Mouse (Mus musculus) bone marrow, adult 2 months (tissue): ENCODE data around the gene Rrp12. TPM values are rescaled to one million over a fixed set of nuclear protein-coding genes. Genes with fewer than 3 reads are reported as not detected.
A peak's percentile ranks its signal among the peaks of the same experiment; 100 is the strongest.

ENCODE experiments used
- H3K27ac ChIP-seq: fragments of 200-500 bp; 2 replicates; pipeline ENCODE4 v1.5.1; 2012; ENCODE audit warnings: low read depth, mild to moderate bottlenecking, control low read depth, inconsistent platforms, low read length; ENCODE audit not compliant: control insufficient read depth, poor library complexity, insufficient read depth
- H3K4me1 ChIP-seq: fragments of 200-500 bp; 2 replicates; pipeline ENCODE4 v1.6.1; 2011; ENCODE audit warnings: low read length; ENCODE audit not compliant: control insufficient read depth, insufficient read depth
- H3K4me3 ChIP-seq: fragments of 200-500 bp; replicated peaks from 2 replicates; pipeline ENCODE3; 2011; ENCODE audit warnings: mild to moderate bottlenecking, low read depth, low read length, control low read depth; ENCODE audit not compliant: control insufficient read depth
- CTCF ChIP-seq: fragments of 200-500 bp; IDR thresholded peaks from 2 replicates; pipeline ENCODE4 v1.5.1; 2011; ENCODE audit warnings: low read length, control low read depth; ENCODE audit not compliant: control insufficient read depth, insufficient read depth
- POLR2A ChIP-seq: fragments of 200-500 bp; IDR thresholded peaks from 2 replicates; pipeline ENCODE4 v1.6.1; 2011; ENCODE audit warnings: low read depth, mild to moderate bottlenecking, control low read depth, low read length, borderline replicate concordance; ENCODE audit not compliant: control insufficient read depth
- WGBS: fragments of 180-500 bp; shearing (Covaris S2); methylation state at CpG from one replicate; pipeline ENCODE4 v1.1.7; 2018; 5-methylcytosine and 5-hydroxymethylcytosine counted together
- polyA plus RNA-seq: library from polyadenylated mRNA; stranded (reverse); fragments of >200 nt; gene quantifications from 2 replicates; pipeline ENCODE4 v1.2.4, GENCODE M21; 2011; ENCODE audit warnings: low replicate concordance; ENCODE audit not compliant: missing spikeins, insufficient read depth, insufficient read length

The Rrp12 gene
- polyA plus RNA-seq, 1 experiment: 12.5 TPM

DNA sequence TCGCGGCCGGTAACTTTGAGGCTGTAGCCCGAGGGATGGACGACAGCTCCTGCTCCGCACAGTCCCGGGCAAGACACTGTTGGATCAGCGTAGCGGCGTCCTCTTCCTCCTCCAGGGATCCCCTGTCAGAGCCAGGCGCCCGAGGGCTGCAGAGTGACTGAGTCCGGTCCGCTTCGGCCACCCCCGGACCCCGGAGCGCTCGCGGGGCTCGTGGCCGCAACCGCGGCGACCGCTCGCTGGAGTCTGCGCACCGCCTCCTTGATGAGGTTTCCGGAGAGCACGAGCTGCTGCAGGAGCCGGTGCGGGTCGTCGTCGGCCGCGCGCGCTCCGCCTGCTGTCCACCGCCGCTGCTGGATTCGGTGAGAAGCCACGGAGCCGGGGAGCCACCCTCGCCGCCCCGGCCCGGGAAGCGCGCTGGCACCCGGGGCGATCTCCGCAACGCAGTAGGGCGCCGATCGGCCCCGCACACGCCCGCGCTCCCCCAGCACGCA lies 48.8 kb downstream of the Rrp12 start:
- H3K4me3 ChIP-seq: peak overlapping the region; percentile 79
- WGBS: 1% methylated on average over 64 of the region's 64 CpGs
- H3K4me1 ChIP-seq: no peaks in the 10 kb centered on the region; the same call in 1 of the 2 replicates
- TF ChIP-seq POLR2A (peak; percentile 18; the same call in 1 of the 2 replicates), CTCF (no peak)
- peak overlapping the region; percentile 98 for H3K27ac ChIP-seq

DNA sequence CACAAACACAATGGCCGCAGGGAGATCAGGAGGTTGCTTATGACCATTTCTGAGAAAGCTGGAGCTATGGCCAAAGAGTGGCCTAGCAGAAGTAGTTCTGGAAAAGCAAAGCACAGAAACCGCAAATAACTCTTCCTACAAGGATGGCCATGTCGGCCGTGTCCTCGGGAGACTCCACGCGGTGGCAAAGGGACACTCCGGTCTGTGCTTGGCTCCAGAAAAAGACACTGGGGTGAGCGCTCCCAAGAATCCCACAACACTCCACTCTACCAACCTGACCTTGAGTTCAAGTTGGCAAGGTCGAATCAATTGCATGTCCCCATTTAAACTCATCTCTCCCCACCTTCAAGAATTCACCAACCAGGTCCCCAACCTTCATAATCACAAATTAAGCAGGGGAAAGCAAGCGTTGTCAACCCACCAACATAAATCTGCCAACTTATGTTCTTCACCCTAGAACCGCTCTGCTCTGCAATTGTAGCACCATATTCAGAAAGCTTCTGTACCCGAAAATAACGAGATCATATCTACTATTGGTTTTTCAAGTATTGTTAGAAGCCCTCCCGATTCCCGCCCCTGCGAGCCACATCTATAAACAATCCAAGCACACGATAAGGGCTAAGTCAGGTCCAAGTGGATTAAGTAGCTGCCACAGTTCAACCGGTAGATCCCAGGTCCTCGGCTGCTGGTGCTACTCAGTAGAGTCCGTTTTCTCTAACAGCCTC lies 49.4 kb downstream of the Rrp12 start:
- whole genome bisulfite sequencing: 7% methylated on average over 21 of the region's 21 CpGs
- peak overlapping the region; percentile 98 for H3K27ac ChIP-seq
- H3K4me1 ChIP-seq: no peaks in the 10 kb centered on the region; the same call in 1 of the 2 replicates

GRCm38 (mm10) chr19:41844345-41844744 lies 51.6 kb downstream of the Rrp12 start:
- 69% methylated on average over 6 of the region's 6 CpGs for WGBS
- no peak overlapping the region for H3K27ac ChIP-seq
- peaks cover 2% of the 10 kb centered on the region; the same call in 1 of the 2 replicates for H3K4me1 ChIP-seq
- no peak for TF ChIP-seq POLR2A
- peak; percentile 42 for TF ChIP-seq CTCF
- no peak overlapping the region for H3K4me3 ChIP-seq

More for the DNA sequence above, 49.4 kb downstream of the Rrp12 start:
- TF ChIP-seq POLR2A (no peak), CTCF (no peak)
- H3K4me3 ChIP-seq: peak overlapping the region; percentile 79

GRCm38 (mm10) chr19:41842706-41843105 lies 53.3 kb downstream of the Rrp12 start:
- TF ChIP-seq POLR2A (no peak), CTCF (no peak)
- H3K4me3 ChIP-seq: no peak overlapping the region
- H3K27ac ChIP-seq: no peak overlapping the region
- peaks cover 2% of the 10 kb centered on the region; the same call in 1 of the 2 replicates for H3K4me1 ChIP-seq
- 18% methylated on average over 4 of the region's 4 CpGs for WGBS

DNA sequence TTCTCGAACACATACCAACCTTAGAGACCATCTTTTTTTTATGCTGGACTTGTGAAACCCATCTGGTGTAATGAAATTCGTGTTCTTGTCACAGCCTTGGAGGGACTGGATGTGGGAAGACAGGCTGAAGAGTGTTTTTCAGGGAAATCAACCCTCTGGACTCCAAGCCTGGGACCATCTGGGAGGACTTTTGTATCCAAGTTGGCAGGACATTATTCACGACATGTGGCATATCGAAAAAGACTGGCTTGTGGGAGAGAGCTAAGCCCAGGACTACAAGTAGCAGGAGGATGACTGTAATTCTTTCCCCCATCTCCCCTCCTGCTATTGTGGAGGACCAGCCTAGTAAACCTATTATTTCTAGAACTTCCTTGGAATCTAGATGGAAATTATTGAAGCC lies 53.8 kb downstream of the Rrp12 start:
- 82% methylated on average over 4 of the region's 4 CpGs for WGBS
- H3K4me1 ChIP-seq: peaks cover 2% of the 10 kb centered on the region; the same call in 1 of the 2 replicates
- TF ChIP-seq POLR2A (no peak), CTCF (no peak)
- no peak overlapping the region for H3K27ac ChIP-seq
- no peak overlapping the region for H3K4me3 ChIP-seq

DNA sequence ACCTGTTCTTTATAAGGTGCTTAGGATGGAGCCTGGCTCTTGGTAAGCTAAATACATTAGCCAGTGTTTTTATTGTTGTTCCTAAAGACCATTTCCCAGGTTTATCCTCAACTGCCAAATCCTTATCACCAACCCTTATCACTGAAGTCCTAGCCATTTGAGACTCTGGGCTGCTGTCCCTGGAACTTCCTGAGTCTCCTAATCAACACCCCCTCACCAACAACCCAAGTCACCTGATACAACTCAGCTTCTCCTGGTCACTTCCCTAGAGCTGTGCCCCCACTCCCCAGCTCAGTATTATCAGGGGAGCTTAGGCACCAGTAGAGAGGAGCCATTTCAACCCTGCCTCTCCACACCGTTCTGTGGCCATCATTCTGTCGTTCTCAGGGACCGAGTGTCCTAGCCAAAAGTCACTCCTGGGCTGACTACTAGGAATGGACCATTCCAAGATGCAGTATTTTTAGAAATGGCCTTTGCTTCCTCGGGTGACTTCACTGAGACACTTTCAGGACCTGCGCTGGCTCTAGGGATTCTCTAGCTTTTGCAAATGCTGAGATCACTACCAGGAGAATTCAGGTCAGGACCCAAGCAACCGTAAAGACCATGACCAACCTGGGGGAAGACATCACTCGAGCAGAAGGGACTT lies 54.7 kb downstream of the Rrp12 start:
- TF ChIP-seq CTCF (no peak), POLR2A (no peak)
- no peak overlapping the region for H3K27ac ChIP-seq
- no peak overlapping the region for H3K4me3 ChIP-seq
- H3K4me1 ChIP-seq: peaks cover 2% of the 10 kb centered on the region; the same call in 1 of the 2 replicates
- 73% methylated on average over 7 of the region's 7 CpGs for WGBS

DNA sequence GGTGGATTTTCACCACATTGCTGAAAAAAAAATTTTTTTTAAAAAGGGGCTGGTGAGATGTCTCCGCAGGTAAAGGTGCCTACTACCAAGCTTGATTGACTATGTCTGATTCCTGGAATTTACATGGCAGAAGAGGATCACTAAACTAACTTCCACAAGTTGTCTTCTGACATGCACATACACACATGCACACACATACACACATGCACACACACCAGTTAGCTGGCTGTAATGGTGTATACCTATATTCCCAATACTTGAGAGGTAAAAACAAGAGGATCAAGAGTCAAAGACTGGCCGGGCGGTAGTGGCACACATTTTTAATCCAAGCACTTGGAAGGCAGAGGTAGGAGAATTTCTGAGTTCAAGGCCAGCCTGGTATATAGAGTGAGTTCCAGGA lies 56.3 kb downstream of the Rrp12 start:
- 92% methylated on average over 3 of the region's 3 CpGs for WGBS

DNA sequence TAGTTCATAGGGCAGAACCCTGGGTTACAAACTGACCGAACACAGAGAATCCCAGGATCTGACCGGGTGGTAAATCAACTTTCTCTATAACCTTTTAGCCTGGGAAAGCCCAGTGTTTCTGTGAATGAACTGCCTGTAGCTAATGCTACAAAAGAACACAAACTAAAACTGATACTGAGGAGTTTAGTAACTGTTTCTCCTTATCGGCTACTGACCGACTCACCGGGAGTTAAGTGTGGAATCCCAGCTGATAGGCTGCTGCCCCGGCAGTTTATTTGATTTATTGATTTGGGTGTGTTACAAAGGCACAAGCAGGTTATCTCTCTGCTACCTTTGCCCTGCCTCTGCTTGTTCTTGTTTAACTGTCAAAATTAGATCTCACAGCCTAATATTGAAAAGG lies 57.2 kb downstream of the Rrp12 start:
- no peak overlapping the region for H3K4me3 ChIP-seq
- H3K27ac ChIP-seq: no peak overlapping the region
- H3K4me1 ChIP-seq: peaks cover 3% of the 10 kb centered on the region; the same call in 1 of the 2 replicates
- no peak for TF ChIP-seq CTCF
- TF ChIP-seq POLR2A: no peak
- 60% methylated on average over 6 of the region's 6 CpGs for WGBS

More for the DNA sequence above, 56.3 kb downstream of the Rrp12 start:
- TF ChIP-seq POLR2A (no peak), CTCF (no peak)
- Histone ChIP-seq H3K27ac (no peak overlapping the region), H3K4me3 (no peak overlapping the region), H3K4me1 (peaks cover 3% of the 10 kb centered on the region; the same call in 1 of the 2 replicates)
